Mouse (Mus musculus) 3T3-L1 (cell line): ENCODE data around the gene Gm9044.
"Not testable (repeated sequence)": the region's sequence is repeated elsewhere in the genome, so short reads cannot be mapped to it uniquely, and the experiment has no call there.

Experiments used
- DNase-seq: peaks from one replicate; pipeline ENCODE4 v3.0.0-alpha.2; 2015; ENCODE audit warnings: low read depth, low spot score

The Gm9044 gene

DNA sequence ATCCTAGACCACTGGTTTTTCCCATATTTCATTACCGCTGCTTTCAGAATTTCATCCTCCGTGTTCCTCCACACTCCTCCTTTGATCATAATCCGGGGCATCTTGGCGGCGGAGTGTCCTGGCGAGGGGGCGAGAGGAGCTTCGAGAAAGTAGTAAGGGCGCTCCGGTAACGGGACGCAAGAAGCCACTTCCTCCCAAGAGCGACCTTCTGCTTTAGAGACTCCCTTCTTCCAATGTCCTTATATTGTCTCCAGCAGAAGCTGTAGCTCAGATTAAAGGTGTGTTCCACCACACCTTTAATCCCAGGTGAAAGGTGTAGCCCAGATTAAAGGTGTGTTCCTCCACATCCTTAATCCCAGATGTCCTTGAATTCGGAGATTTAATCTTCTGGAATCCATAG lies at the start of gene Gm9044:
Gene Gm9044 (minus strand): TSS at position 101 of the 400 bp plus-strand sequence.
- not testable (repeated sequence) for DNase-seq

DNA sequence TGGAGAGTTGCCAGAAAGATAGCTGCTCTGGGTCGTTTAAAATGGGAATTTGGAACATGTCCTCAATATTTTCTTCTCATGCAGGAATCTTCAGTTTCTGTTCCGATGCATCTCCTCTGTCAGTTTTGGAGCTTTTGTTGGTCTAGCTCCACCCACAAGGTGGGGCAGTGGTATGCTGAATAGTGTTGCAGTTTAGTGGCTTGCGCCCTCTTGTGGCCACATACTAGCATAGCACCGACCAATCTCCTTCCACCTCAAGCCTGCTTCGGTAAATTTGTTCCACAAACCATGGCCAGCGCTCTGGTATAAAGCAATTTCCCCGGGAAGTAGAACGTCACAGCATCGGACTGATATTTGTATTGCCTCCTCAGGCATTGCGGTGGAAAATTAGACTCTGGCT lies 38.2 kb upstream of the Gm9044 start:
- peak; percentile 84 for DNase-seq

DNA sequence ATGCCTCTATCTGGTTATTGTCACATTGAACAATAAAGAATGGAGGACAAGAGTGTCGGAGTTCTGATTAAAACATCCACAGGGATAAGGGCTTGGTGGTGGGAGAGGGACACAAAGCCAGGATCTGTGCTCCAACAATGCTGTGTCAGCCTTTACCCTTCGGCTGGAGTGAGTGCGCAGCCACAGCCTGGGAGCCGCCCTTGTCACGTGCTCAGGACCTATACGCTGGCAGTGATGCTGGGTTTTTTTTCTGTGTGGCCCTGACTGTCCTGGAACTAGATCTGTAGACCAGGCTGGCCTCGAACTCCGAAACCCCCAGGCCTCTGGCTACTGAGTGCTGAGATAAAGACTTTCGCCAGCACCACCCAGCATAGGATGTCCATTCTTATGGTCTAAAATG lies 37.3 kb upstream of the Gm9044 start:
- no peak for DNase-seq

DNA sequence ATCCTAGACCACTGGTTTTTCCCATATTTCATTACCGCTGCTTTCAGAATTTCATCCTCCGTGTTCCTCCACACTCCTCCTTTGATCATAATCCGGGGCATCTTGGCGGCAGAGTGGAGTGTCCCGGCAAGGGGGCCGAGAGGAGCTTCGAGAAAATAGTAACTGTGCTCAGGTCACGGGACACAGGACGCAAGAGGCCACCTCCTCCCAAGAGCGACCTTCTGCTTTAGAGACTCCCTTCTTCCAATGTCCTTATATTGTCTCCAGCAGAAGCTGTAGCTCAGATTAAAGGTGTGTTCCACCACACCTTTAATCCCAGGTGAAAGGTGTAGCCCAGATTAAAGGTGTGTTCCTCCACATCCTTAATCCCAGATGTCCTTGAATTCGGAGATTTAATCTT lies 21.8 kb upstream of the Gm9044 start, which contains the start of gene Gm9049:
Gene Gm9049 (minus strand): TSS at position 101 of the 400 bp plus-strand sequence.
- not testable (repeated sequence) for DNase-seq

DNA sequence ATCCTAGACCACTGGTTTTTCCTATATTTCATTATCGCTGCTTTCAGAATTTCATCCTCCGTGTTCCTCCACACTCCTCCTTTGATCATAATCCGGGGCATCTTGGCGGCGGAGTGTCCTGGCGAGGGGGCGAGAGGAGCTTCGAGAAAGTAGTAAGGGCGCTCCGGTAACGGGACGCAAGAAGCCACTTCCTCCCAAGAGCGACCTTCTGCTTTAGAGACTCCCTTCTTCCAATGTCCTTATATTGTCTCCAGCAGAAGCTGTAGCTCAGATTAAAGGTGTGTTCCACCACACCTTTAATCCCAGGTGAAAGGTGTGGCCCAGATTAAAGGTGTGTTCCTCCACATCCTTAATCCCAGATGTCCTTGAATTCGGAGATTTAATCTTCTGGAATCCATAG lies 16.4 kb upstream of the Gm9044 start, which contains the start of gene Gm9048:
Gene Gm9048 (minus strand): TSS at position 101 of the 400 bp plus-strand sequence.
- not testable (repeated sequence) for DNase-seq

DNA sequence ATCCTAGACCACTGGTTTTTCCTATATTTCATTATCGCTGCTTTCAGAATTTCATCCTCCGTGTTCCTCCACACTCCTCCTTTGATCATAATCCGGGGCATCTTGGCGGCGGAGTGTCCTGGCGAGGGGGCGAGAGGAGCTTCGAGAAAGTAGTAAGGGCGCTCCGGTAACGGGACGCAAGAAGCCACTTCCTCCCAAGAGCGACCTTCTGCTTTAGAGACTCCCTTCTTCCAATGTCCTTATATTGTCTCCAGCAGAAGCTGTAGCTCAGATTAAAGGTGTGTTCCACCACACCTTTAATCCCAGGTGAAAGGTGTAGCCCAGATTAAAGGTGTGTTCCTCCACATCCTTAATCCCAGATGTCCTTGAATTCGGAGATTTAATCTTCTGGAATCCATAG lies 10.9 kb upstream of the Gm9044 start, which contains the start of gene Gm9046:
Gene Gm9046 (minus strand): TSS at position 101 of the 400 bp plus-strand sequence.
- not testable (repeated sequence) for DNase-seq

DNA sequence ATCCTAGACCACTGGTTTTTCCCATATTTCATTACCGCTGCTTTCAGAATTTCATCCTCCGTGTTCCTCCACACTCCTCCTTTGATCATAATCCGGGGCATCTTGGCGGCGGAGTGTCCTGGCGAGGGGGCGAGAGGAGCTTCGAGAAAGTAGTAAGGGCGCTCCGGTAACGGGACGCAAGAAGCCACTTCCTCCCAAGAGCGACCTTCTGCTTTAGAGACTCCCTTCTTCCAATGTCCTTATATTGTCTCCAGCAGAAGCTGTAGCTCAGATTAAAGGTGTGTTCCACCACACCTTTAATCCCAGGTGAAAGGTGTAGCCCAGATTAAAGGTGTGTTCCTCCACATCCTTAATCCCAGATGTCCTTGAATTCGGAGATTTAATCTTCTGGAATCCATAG lies 5.5 kb upstream of the Gm9044 start, which contains the start of gene Gm9045:
Gene Gm9045 (minus strand): TSS at position 101 of the 400 bp plus-strand sequence.
- DNase-seq = not testable (repeated sequence)

DNA sequence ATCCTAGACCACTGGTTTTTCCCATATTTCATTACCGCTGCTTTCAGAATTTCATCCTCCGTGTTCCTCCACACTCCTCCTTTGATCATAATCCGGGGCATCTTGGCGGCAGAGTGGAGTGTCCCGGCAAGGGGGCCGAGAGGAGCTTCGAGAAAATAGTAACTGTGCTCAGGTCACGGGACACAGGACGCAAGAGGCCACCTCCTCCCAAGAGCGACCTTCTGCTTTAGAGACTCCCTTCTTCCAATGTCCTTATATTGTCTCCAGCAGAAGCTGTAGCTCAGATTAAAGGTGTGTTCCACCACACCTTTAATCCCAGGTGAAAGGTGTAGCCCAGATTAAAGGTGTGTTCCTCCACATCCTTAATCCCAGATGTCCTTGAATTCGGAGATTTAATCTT lies 5.3 kb downstream of the Gm9044 start, which contains the start of gene Gm9040:
Gene Gm9040 (minus strand): TSS at position 101 of the 400 bp plus-strand sequence.
- not testable (repeated sequence) for DNase-seq

DNA sequence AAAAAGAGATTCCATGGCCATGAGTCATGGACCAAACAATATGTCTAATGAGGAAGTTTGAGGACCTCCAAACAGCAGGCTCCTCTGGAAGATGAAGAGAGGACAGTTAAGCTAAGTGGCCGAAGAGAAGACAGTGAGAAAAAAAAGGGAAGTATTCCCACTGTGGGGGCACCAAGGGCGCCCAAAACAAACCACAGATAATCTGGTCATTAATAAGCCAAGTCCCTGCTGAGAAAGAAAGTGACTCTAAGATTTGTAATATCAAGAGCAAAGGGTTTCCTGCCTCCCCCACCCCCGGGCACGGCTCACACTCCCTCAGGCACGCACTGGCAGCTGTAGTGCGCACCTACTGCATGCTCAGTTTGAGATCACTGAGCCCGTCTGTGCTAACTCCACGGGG lies 13.2 kb downstream of the Gm9044 start:
- DNase-seq = peak; percentile 6

DNA sequence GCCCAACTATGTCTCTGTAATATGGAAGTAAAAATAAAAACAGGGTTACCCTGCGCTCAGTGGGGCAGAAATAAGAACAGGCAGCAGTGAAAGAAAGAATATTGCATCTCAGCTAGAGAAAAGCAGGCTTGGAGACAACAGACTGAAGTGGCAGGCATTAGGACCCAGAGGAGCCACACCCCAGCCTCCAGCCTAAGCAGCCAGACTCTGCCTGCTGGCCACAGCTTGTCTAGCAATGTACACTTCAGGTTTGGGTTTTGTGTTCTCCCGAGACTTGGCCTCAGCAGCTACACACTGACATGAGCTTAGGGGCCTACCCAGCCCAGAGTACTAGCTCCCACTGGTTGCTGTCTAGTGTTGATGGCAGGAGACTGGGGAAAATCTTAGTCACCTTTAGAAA lies 30.1 kb downstream of the Gm9044 start:
- not testable (repeated sequence) for DNase-seq

DNA sequence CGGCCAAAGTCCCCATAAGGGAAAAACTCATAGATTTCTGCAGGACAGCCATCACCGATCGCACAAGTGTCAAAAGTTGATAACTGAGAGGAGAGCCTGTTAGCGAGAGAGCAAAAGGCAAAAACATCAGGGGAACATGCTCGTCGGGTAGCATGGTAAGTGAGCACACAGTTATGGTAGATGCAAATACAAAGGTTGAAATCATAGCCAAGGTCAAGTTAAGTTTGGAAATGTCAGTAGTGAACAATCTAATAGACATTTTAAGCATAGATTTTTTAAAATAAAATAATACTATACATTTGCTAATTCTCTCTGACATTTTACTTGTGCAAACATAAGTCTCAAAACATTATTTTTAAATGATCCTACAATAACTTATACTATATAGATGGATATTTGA lies 37.3 kb downstream of the Gm9044 start, which contains the start of gene Iltifb:
Gene Iltifb (minus strand): TSS at position 101 of the 400 bp plus-strand sequence.
- no peak for DNase-seq

DNA sequence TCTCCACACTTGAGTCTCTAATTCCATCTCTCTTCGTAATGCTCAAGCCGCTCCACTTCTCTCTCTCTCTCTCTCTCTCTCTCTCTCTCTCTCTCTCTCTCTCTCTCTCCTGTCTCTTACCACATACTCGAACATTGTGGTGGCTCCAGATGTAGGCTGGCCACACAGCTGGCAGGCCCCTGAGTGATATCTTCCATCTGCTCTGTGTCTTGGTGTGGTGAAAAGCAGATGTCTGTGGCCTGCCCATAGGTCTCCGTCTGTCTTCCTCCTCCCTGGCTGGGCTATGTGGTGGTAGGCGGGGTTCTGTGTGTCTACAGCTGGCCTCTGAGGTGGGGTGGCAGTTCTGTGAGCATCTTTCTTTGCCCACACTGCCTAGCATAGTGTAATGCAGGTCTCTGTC lies 49.2 kb downstream of the Gm9044 start:
- not testable (repeated sequence) for DNase-seq

DNA sequence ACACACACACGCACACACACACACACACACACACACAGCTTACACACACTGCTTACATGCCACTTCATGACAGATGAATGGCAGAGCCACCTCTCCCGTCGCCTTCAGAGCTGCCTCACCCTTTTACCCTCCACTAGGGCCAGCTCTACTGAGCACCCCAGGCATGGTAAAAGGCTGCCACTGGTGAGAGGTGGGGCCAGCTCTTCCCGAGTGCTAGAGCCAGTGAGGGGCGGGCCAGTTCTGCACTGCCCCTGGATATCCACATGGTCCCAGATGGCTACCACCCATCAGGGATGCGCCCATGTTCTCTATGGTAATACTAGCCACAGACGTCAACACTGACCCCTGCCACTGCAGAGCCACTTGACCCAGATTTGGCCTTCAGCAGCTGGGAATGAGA lies 49.6 kb downstream of the Gm9044 start:
- not testable (repeated sequence) for DNase-seq
